Mouse (Mus musculus): ENCODE results near the gene Gm973.

GRCm38 (mm10) chr1:59553708-59554107 lies 37.6 kb downstream of the Gm973 start:
- TF ChIP-seq CTCF (conservative IDR thresholded peaks at IDR 0.05 in 1 of 2, IDR thresholded peaks at IDR 0.05 in 1 of 2; ENCODE audit: low read depth in 2 of 2, low read length in 2 of 2) (no peak), EP300 (IDR thresholded peaks at IDR 0.05; ENCODE audit: low read length) (no peak), MEF2A (IDR thresholded peaks at IDR 0.05; ENCODE audit: borderline replicate concordance, low read depth, low read length) (no peak), MXI1 (IDR thresholded peaks at IDR 0.05; ENCODE audit: low read depth, low read length) (no peak), USF1 (IDR thresholded peaks at IDR 0.05; ENCODE audit: low read depth, low read length) (no peak), MAFK (IDR thresholded peaks at IDR 0.05; ENCODE audit: insufficient replicate concordance, low read length) (no peak), SIN3A (IDR thresholded peaks at IDR 0.05; ENCODE audit: low read length) (no peak), POLR2A (IDR thresholded peaks at IDR 0.05; ENCODE audit: low read depth, low read length) (no peak), CHD2 (IDR thresholded peaks at IDR 0.05; ENCODE audit: low read length) (no peak), MAX (IDR thresholded peaks at IDR 0.05; ENCODE audit: low read length) (no peak), ETS1 (conservative IDR thresholded peaks at IDR 0.05; ENCODE audit: low read depth, low read length) (no peak), GABPA (IDR thresholded peaks at IDR 0.05; ENCODE audit: insufficient replicate concordance, low read depth, low read length) (no peak), TCF12 (IDR thresholded peaks at IDR 0.05; ENCODE audit: low read depth, low read length) (no peak), MYC (IDR thresholded peaks at IDR 0.05; ENCODE audit: low read depth, low read length) (no peak)

Measured in CH12.LX (cell line).